Mouse (Mus musculus): ENCODE results near the gene Gm5134. TPM values are rescaled to one million over a fixed set of nuclear protein-coding genes. Genes with fewer than 3 reads are reported as not detected.

Gene Gm5134
- polyA plus RNA-seq, 1 experiment from 2014 or later: not detected

DNA sequence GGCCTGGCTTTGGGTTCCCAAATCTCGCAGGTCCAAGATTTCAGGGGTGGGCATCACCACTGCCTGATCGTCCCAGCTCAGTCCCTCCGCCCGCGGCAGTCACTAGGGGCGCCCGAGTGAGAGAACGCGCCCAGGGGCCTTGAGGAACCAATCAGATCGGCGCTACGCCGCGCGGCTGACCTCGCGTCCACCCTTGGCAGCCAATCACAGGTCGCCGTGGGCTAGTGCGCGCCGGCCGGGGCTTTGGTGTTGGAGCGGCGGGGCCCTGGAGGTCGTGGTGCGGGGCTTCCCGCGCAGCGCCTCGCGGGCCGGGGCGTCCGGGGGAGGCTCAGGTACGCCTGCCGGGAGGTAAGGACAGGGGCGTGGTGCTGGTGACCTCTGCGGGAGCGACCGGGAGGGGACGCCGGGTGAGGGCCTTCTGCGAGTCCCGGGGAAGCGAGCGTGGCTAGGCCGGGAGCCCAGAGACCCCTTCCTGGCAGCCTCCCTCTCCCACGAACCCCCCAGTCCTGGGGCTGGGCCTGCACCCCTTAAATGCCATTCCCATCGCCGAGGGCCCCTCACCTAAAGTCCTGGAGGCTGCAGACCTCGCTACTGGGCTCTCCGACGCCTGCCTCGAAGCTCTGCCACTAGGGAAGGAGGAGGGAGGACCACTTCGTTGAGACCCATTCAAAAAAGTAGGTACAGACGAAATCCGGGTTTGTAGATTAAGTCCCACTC is 78.2 kb downstream of the Gm5134 start, which contains the start of gene Zfp280b:
Gene Zfp280b, plus strand, starts transcription at position 249 of the 717 bp plus-strand sequence.
- no peaks in the 10 kb centered on the region for H3K27me3 ChIP-seq (replicated peaks; ENCODE audit: insufficient read depth, low read length)
- H3K36me3 ChIP-seq (ENCODE audit: insufficient read depth, low read length): no peaks in the 10 kb centered on the region
- under 1% methylated on average over 46 of the region's 58 CpGs for WGBS

DNA sequence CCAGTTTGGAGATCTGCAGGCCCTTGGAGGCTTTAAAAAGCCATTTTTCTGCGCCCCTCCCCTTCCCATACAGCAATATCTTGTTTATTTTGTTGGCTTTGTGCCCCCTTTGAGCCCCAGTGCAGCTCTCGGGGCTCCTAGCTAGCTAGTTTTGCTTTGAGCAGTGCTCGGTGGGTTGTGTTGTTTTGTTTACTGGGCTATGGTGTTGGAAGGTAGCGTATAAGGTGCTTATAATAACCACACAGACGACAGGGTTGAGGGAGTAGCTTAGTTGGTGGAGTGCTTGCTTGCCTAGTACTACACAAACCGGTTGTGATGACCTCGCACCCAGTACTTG is 78.8 kb downstream of the Gm5134 start:
- H3K4me1 ChIP-seq (ENCODE audit: insufficient read depth, low read depth, low read length): no peaks in the 10 kb centered on the region
- H3K9me3 ChIP-seq (ENCODE audit: low read length): no peaks in the 10 kb centered on the region
- no peaks in the 10 kb centered on the region for H3K27me3 ChIP-seq (replicated peaks; ENCODE audit: insufficient read depth, low read length)
- DNase-seq (ENCODE audit: low spot score) (peak; percentile 14), ATAC-seq (no peak)
- peak overlapping the region; percentile 74 for H3K4me2 ChIP-seq (replicated peaks; ENCODE audit: low read depth, low read length)
- peaks cover 3% of the 10 kb centered on the region; the same call in 1 of the 2 replicates for H3K36me3 ChIP-seq (ENCODE audit: insufficient read depth, low read length)
- peak overlapping the region; percentile 58 for H3K27ac ChIP-seq (ENCODE audit: low read length)
- 10% methylated on average over 7 of the region's 7 CpGs for WGBS
- TF ChIP-seq EP300 (IDR thresholded peaks at IDR 0.05) (no peak), CTCF (IDR thresholded peaks at IDR 0.05) (no peak)
- H3K9ac ChIP-seq (replicated peaks; ENCODE audit: low read depth): peak overlapping the region; percentile 57
- H3K4me3 ChIP-seq (ENCODE audit: low read depth, low read length): peak overlapping the region; percentile 55

More for the DNA sequence above, 78.2 kb downstream of the Gm5134 start, which contains the start of gene Zfp280b:
- TF ChIP-seq CTCF (IDR thresholded peaks at IDR 0.05) (peak; percentile 84), EP300 (IDR thresholded peaks at IDR 0.05) (no peak)
- Histone ChIP-seq H3K4me3 (ENCODE audit: low read depth, low read length) (peak within 1 kb of the TSS; percentile 55), H3K4me2 (replicated peaks; ENCODE audit: low read depth, low read length) (peak within 1 kb of the TSS; percentile 74), H3K4me1 (ENCODE audit: insufficient read depth, low read depth, low read length) (no peaks in the 10 kb centered on the region), H3K27ac (ENCODE audit: low read length) (peak within 1 kb of the TSS; percentile 58), H3K9me3 (ENCODE audit: low read length) (no peaks in the 10 kb centered on the region), H3K9ac (replicated peaks; ENCODE audit: low read depth) (peak within 1 kb of the TSS; percentile 57)
- DNase-seq (ENCODE audit: low spot score): peak; percentile 97
- ATAC-seq: peak; percentile 99

DNA sequence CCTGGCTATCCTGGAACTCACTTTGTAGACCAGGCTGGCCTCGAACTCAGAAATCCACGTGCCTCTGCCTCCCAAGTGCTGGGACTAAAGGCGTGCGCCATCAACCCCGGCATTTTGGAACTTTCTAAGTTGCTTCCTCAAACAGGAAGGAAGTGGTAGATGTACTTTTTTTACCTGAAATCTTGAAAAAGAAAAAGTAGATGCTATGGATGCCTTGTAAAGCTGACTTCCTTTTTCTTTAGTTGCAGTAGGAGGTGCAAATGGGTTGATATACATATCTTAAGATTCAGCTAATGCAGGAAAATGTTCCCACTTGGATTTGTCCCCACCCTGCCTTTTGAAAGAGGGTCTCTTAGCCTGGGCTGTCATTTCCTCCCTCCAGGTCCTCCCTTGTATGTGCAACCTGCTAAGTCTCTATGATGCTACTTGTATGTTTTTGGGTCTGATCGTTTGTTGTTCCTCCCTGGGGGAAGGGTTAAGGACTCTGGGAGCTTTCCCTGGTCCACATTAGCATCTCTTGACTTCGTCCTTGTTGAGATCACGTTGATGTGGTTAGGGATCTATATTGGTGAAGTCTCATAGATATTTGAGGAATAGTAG is 79.8 kb downstream of the Gm5134 start:
- Histone ChIP-seq H3K9me3 (ENCODE audit: low read length) (no peaks in the 10 kb centered on the region), H3K4me1 (ENCODE audit: insufficient read depth, low read depth, low read length) (no peaks in the 10 kb centered on the region), H3K4me2 (replicated peaks; ENCODE audit: low read depth, low read length) (no peak overlapping the region), H3K36me3 (ENCODE audit: insufficient read depth, low read length) (peaks cover 13% of the 10 kb centered on the region; the same call in 1 of the 2 replicates), H3K27ac (ENCODE audit: low read length) (no peak overlapping the region), H3K4me3 (ENCODE audit: low read depth, low read length) (no peak overlapping the region), H3K9ac (replicated peaks; ENCODE audit: low read depth) (no peak overlapping the region), H3K27me3 (replicated peaks; ENCODE audit: insufficient read depth, low read length) (no peaks in the 10 kb centered on the region)
- DNase-seq (ENCODE audit: low spot score) (no peak), ATAC-seq (no peak)
- WGBS: 94% methylated on average over 8 of the region's 8 CpGs
- TF ChIP-seq CTCF (IDR thresholded peaks at IDR 0.05) (no peak), EP300 (IDR thresholded peaks at IDR 0.05) (no peak)

DNA sequence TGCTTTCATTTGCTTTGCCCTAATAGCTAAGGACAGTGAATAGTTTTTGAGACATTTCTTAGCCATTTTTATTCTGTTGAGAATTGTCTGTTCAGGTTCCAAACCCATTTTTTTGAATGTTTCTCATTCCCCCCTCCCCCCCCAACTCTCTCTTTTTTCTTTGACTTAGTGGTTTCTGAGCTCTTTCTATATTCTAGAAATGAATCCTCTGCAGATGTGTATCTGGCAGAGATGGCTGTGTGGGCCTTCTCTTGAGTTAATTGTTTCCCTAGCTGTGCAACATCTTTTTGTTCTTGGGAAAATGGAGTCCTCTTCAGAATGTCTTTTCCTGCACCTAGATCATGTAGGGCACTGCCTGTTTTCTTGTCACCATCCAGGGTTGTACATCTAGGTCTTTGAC is 81.0 kb downstream of the Gm5134 start:
- Histone ChIP-seq H3K9me3 (ENCODE audit: low read length) (no peaks in the 10 kb centered on the region), H3K27ac (ENCODE audit: low read length) (no peak overlapping the region), H3K4me1 (ENCODE audit: insufficient read depth, low read depth, low read length) (no peaks in the 10 kb centered on the region), H3K36me3 (ENCODE audit: insufficient read depth, low read length) (peaks cover 15% of the 10 kb centered on the region; the same call in 1 of the 2 replicates), H3K4me3 (ENCODE audit: low read depth, low read length) (no peak overlapping the region), H3K9ac (replicated peaks; ENCODE audit: low read depth) (no peak overlapping the region), H3K4me2 (replicated peaks; ENCODE audit: low read depth, low read length) (no peak overlapping the region), H3K27me3 (replicated peaks; ENCODE audit: insufficient read depth, low read length) (no peaks in the 10 kb centered on the region)
- ATAC-seq (no peak), DNase-seq (ENCODE audit: low spot score) (no peak)
- TF ChIP-seq CTCF (IDR thresholded peaks at IDR 0.05) (no peak), EP300 (IDR thresholded peaks at IDR 0.05) (no peak)

GRCm38 (mm10) chr10:76036962-76037361 is 82.6 kb downstream of the Gm5134 start:
- Histone ChIP-seq H3K4me3 (ENCODE audit: low read depth, low read length) (no peak overlapping the region), H3K9me3 (ENCODE audit: low read length) (no peaks in the 10 kb centered on the region), H3K27me3 (replicated peaks; ENCODE audit: insufficient read depth, low read length) (no peaks in the 10 kb centered on the region), H3K36me3 (ENCODE audit: insufficient read depth, low read length) (peaks cover 18% of the 10 kb centered on the region; the same call in 1 of the 2 replicates), H3K27ac (ENCODE audit: low read length) (no peak overlapping the region), H3K9ac (replicated peaks; ENCODE audit: low read depth) (no peak overlapping the region), H3K4me1 (ENCODE audit: insufficient read depth, low read depth, low read length) (no peaks in the 10 kb centered on the region), H3K4me2 (replicated peaks; ENCODE audit: low read depth, low read length) (no peak overlapping the region)
- ATAC-seq (no peak), DNase-seq (ENCODE audit: low spot score) (no peak)
- TF ChIP-seq EP300 (IDR thresholded peaks at IDR 0.05) (no peak), CTCF (IDR thresholded peaks at IDR 0.05) (no peak)
- 91% methylated on average over 5 of the region's 5 CpGs for WGBS

DNA sequence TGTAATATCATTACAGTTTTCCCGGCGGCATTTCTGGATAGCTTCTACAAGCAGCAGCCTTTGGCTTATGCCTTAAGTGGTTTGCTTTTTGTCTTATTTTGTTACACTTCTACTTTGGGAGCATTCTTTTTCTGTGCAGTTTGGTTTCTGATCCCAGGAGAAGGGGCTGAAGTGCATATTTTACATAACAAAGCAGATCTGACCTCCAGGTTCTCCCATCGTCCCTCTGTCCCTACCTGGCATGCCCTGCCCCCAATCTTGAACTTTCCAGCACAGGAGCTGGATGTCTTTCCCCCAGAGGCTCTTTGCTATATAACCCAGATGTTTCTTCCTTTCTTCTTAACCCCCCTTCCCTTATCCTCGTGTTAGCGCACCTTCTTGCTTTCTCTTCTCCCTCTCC is 91.0 kb downstream of the Gm5134 start:
- H3K4me1 ChIP-seq (ENCODE audit: insufficient read depth, low read depth, low read length): no peaks in the 10 kb centered on the region
- DNase-seq (ENCODE audit: low spot score) (no peak), ATAC-seq (no peak)
- WGBS: 36% methylated on average over 5 of the region's 5 CpGs
- H3K27ac ChIP-seq (ENCODE audit: low read length): no peak overlapping the region
- no peak overlapping the region for H3K9ac ChIP-seq (replicated peaks; ENCODE audit: low read depth)
- H3K9me3 ChIP-seq (ENCODE audit: low read length): no peaks in the 10 kb centered on the region
- TF ChIP-seq EP300 (IDR thresholded peaks at IDR 0.05): no peak
- no peak overlapping the region for H3K4me2 ChIP-seq (replicated peaks; ENCODE audit: low read depth, low read length)
- no peaks in the 10 kb centered on the region for H3K27me3 ChIP-seq (replicated peaks; ENCODE audit: insufficient read depth, low read length)
- H3K36me3 ChIP-seq (ENCODE audit: insufficient read depth, low read length): 0 out of 2 replicates have a peak, but pooled peaks cover 3% of the 10 kb centered on the region
- H3K4me3 ChIP-seq (ENCODE audit: low read depth, low read length): no peak overlapping the region

Measured in lung, postnatal 0 days (tissue).